Mouse (Mus musculus) CH12F3 (cell line): ENCODE measurements around the gene Il5.

Experiments used
- in situ Hi-C: fragments of 300-500 bp; cut with MboI; formaldehyde crosslinking; loops from 2 replicates; pipeline ENCODE4 v1.14.3; 2020; ENCODE audit warnings: low sequenced_read_pairs

The Il5 gene

DNA sequence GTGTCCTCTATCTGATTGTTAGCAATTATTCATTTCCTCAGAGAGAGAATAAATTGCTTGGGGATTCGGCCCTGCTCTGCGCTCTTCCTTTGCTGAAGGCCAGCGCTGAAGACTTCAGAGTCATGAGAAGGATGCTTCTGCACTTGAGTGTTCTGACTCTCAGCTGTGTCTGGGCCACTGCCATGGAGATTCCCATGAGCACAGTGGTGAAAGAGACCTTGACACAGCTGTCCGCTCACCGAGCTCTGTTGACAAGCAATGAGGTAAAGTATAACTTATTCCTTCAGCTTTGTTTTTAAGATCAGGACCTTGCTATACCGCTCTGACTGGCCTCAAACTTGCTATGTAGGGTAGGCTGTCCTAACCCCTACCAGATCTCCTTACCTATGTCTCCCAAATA lies at the start of gene Il5:
TSS of gene Il5 (plus strand) at position 80 of the 400 bp plus-strand sequence.
- in situ Hi-C loops = no loop called here

DNA sequence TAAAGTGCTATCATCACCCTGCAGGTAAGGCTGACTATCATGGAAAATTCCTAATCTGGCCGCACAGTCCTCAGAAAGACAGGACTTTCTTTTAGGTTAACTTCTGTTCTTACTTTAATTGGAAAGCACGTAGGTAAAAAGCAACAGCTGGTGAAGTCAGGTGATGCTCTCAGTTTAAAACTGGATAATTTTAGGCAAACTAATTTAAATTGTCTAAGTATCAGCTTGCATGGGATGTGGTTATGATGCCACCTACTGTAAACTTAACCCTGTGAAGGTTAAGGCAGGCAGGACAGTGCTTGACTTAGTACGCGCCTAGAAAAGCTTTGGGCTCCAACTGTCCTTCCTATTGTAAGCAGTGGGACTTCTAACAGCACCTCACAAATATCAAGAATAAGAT lies 49.2 kb upstream of the Il5 start:
- in situ Hi-C loops = no loop called here

DNA sequence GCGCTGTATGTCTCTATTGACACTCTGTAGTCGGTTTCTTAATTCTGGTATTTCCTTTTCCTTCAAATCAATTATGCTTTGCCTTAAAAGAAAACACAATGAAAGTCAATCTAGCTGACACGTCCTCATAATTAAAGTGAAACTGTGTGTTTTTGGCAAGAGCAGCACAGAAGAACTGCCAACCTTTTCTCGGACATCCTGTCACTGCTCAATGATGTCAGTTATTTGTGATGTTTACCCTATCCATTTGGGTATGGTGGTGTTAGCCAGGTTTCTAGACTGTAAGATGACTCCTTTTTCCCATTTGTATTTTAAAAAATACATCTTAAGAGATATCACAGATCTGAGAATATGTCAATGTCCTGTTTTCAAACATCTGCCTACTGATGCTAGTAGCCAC lies 40.5 kb upstream of the Il5 start:
- in situ Hi-C loops = no loop called here

DNA sequence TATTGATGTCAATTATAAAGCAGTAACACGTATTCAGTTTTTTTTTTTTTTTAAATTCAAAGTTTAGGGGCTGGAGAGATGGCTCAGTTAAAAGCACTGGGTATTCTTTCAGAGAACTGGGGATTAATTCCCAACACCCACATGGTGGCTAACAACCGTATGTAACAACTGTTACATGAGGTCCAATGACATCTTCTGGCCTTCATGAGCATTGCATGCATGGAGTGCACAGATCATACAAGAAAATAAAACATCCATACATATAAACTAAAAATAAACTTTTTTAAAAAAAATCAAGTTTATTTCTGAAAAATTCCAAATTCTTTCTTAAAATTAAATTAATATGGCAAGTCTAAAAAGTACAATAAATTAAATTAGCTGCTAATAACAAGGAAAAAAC lies 38.9 kb upstream of the Il5 start:
- in situ Hi-C loops = no loop called here

DNA sequence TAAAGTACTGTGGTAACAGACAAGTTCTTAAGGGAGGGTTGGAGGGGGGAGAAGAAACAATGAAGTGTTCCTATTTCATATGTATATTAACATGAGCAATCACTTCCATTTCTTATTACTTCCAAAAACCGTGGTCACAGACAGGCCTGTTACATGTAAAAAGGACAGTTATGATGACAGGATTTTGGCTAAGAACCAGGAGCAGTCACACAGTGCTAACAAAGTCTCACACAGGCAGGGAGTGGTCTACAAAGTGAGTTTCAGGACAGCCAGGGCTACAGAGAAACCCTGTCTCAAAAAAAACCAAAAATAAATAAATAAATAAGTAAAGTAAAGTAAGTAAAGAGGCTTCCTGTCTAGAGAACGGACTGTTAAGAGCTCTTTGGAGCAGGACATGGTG lies 38.4 kb upstream of the Il5 start:
- in situ Hi-C loops = no loop called here

DNA sequence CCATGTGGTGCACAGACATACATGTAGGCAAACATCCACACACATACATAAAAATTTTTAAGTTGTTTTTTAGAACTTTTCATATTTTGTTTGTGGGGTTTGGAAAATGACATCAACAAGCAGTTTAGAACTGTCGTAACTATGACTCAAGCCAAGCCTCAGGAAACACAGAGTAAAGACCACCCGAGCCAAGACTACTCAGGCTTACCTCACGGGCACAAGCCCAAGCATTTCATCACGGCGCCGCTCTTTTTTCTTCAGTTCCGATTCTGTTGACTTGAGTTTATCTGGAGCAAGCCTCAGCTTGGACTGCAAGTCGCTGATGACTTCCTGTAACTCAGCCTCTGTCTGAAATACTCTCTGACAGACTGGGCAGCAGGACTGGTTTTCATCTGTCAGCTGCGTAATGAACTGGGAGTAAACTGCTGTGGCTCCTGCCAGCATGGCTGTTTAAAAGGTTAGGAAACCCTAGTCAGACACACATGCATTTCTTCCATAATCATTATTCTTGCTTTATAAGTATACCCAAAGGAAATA lies 37.5 kb upstream of the Il5 start:
- in situ Hi-C loops = no loop called here

DNA sequence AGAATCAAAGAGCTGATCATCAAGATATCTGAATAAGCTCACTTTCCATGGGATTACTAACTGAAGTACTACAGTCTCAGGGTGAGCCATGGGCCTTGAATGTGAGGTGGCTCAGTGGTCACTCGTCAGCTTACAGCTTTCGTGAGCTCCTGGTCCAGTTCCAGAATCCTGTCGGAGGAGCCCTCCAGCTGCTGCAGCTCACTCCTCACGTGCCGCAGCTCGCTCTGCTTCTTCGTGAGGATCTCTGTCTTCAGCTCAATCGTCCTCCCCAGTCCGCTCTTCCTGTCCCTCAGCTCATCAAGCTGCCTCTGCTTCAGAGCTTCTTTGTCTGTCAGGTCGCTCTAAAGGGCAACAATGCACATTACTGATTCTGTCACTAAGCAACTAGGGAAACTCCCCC lies 28.6 kb upstream of the Il5 start:
- in situ Hi-C loops = no loop called here

DNA sequence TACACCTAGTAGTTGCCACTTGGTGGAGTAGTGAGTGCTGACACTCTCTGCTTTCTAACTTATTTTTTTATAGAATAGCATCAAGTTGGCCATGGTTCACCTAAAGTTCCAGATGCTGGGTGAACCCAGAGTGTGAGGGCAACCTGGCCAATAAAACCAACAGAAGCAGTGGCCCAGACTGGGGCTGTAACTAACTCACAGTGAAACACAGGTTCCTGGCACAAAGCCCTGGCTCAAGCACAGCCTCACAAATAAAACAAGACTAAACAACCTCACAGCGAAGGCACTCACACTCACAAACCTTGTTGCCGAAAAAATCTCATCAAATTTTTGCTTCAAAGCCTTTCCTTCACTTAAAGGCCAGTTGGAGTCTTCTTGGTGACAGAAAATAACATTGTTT lies 22.1 kb upstream of the Il5 start:
- in situ Hi-C loops = no loop called here

DNA sequence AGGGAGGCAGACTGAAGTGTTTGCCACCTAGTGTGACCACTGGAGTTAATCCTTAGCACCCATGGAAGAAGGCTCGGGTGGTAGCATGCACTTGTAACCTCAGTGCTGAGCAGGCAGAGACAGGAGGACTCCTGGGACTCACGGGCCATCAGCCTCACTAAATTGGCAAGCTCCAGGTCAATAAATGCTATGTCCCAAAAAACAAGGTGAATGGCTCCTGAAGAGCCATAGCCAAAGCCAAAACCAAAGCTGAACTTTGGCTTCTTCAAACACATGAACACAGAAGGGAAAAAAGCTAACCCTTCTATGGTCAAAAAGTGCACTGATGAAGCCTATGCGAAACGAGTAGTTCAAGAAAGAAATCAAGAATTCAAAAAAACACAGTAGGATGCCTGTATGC lies 21.2 kb upstream of the Il5 start:
- in situ Hi-C loops = no loop called here

DNA sequence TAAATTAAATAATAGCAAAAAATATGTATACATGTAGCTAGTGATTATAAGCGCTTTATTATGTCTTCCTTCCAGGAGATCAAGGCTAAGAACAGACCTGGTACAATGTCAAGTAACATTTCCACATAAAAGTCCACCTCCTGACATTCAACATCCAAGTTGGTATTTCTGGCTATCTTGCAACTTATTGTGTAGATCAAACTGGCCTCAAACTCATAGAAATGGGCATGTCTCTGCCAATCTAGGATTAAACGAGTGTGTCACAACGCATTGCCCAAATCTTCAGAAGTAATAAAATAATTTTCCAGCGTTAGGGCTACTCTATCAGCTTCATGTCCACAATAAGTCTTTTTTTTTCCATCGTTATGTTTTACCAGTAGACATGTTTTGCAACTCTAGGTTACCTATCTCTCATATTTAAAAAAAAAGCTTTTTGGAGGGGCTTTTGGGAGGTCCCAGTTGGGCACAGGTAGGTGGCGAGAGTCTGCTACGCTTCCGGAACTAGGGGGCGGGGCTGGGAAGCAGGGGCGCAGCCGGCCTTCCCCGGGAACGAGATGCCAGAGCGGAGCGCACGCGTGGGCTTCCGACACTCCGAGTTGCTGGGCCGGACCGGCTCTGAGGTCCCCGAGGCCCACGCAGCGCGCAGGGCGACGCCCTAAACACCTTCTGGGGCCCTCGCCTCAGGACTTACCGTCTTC lies 14.2 kb upstream of the Il5 start:
- in situ Hi-C loops = no loop called here

DNA sequence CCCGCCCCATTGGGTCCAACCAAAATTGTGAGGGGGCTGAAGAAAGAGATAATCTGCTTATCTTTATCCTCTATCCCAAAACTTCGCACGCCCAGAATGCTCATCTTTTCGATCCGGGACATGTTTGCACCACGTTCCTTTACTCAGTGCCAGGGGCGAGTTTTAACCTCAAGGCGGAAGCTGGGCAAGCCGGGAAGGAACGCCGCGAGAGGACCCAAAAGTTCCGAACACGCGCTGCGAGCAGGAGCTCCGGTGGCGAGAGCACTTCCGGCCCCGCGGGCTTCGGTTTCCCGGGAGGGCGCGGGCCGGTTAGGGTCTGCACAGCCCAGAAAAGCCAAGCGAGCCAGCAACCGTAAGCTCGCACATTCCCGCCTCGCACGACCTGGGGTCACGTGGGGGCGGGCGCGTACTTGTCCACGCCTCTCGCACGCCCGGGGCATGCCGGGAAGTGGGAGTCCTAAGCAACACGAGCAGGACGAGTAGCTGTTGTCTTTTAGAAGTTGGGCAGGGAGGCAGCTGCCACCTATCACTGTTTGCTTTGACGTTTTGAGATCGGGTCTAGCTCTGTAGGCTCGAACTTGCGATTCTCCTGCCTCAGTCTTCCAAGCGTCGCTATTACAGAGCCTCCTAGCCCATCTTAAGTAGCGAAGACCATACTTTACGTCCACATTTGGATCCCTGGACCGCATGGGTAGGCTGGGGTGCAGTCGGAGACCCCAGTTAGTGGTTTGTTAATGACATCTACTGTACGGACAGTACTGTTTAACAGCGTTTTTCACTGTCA lies 13.5 kb upstream of the Il5 start, which contains the start of gene Rad50:
TSS of gene Rad50 (minus strand) at position 386 of the 784 bp plus-strand sequence.
- in situ Hi-C loops = no loop called here

DNA sequence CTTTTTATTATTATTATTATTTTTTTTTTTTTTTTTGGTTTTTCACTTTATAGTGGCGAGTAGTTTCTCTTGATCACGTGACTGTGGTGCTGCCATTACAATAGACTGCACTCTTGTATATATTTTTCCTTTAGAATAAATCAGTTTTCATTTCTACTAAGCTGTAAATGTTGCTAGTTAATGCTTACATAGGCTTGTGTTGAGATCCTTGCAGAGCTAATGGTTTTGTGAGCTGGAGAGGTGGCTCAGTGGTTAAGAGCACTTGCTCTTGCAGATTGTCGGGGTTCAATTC lies 12.9 kb upstream of the Il5 start:
- in situ Hi-C loops = no loop called here

DNA sequence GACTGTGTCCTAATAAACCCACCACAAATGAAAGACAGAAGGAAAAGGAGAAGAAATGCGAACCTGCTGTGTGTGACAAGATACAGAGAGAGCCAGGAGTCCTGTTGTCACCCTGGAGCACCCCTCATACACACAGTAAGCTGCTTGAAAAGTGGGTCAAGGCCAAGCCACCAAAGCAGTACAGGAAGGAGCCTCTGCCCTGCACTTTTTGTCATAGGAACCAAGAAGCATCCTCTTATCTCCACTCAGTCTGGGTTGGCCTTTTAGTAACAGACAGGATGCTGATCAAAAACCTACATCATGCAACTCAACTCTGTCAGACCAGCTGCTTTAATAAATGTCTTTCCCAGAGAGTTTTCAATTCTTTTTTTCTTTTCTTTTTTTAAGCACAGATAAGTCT lies 893 bp upstream of the Il5 start:
- in situ Hi-C loops = no loop called here

DNA sequence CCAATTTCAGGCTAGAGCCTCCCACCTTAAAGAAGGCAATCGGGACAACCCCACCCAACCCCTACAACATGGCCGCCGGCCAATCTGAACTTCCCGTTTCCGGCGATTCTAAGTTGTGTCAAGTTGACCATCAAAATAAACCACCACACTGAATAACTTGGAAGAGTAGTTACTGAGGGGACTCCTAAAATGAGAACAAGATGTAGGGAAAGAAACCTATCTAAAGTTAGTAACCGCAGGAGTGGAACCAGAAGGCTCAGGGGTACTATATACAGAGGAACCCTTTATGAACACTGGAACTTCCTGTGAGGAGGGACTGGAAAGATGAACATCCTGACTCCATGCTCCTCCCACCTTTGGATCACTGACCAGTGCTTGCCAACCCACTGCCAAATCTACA lies 10.9 kb downstream of the Il5 start:
- in situ Hi-C loops = loop anchor here (10.0 to 25.0 kb wide), 2 partner anchors 267 to 531 kb away; partner anchors contain the start of gene Il3

DNA sequence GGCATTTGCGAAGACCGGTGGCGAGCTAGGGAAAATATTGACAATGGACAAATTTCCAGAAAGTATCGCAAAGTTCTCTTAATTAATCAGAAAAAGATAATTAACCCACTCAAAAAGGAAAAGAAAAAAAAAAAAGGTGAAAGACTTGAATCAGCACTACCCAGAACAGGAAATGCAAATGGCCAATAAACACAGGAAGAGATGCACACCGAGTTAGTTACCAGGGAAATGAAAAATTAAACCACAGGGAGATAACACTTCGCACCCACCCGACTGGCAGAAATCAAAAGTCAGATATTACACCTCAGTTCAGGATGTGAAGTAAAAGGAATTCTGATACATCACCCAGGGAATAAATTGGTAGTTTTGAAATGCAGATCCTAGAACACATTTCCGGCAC lies 11.7 kb downstream of the Il5 start:
- in situ Hi-C loops = loop anchor here (10.0 to 25.0 kb wide), 2 partner anchors 267 to 530 kb away; partner anchors contain the start of gene Il3

DNA sequence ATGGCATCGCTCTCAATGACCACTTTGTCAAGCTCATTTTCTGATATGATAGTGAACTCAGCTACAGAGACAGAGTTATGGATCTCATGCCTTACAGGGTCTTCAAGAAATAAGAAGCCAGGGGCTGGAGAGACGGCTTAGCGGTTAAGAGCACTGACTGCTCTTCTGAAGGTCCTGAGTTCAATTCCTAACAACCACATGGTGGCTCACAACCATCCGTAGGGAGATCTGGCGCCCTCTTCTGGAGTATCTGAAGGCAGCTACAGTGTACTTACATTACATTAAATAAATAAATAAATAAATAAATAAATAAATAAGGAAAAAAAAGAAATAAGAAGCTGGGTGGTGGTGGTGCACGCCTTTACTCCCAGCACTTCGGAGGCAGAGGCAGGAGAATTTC lies 13.2 kb downstream of the Il5 start:
- in situ Hi-C loops = loop anchor here (10.0 to 25.0 kb wide), 2 partner anchors 269 to 528 kb away; partner anchors contain the start of gene Il3

DNA sequence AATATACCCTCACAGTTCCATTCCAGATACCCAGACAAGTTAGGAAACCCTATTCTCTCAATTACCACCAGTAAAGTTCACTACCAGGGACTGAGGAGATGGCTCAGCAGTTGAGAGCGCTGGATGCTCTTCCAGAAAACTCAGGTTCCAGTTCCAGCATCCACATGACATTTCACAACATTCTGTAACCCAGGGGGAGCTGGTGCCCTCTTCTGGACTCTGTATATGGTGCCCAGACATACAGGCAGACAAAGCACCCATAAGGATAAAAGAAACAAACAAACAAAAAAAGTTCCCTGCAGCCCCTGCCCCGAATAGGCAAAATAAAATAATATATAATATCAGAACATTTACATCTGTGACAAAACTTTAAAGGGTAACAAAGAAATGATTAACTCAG lies 13.8 kb downstream of the Il5 start:
- in situ Hi-C loops = loop anchor here (10.0 to 25.0 kb wide), 2 partner anchors 270 to 528 kb away; partner anchors contain the start of gene Il3

DNA sequence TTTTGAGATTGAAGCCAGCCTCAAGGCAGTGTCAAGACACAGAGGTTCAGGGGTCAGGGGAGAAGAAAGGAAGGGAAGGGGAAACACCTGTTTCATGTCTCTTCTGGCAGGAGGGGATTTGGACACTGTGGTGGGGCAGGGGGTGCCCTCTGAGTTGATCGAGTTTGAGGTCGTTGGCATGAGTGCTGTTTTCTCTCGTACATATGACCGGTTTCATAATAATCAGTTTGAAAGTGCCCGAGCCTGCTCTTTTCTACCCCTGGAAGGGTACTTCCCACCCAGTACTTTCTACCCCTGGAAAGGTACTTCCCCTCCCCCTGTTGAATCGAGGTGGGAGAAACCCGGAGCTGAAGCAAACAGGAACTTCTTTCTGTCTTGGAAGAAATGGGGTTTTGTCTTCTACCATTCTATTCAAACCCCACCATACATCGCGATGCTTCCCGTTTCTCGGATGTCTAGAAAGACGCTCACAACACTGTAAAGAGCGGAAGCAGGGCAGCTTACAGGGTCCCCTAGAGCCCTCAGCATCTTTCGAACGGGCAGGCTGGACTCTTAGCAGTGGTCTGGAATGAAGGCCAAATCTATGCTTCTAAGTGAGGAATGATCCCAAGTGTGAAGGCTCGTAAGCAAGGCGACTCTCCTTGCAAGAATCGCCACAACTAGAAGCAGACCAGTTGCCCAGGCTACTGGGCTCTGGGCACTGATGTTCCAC lies 14.5 kb downstream of the Il5 start:
- in situ Hi-C loops = loop anchor here (10.0 to 25.0 kb wide), 2 partner anchors 270 to 527 kb away; partner anchors contain the start of gene Il3

DNA sequence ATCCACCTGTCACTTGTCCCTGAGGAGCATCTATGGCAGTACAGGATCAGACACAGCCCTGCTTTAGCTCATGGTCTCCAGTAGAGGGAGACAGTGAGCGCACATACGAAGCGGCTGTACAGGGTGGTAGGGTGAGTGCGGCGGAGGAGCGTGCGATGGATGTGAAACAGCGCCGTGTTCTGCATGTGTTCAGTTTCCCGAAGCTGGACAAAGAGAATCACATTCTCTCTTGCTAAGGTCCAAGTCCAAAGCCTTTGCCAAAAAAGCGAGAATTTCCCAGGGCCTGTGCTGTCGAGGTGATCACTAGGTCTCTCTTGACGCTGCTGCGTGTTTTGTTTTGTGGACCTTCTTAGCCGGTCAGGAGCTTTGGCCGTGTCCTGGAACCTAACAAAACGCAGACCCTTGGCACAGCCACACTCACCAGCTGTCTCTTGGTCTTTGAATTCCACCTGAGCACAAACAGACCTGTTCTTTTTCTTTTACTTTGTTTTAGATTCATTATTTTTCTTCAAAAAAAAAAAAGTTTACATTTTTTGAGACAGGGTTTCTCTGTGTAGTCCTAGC lies 15.2 kb downstream of the Il5 start:
- in situ Hi-C loops = loop anchor here (10.0 to 25.0 kb wide), 2 partner anchors 271 to 527 kb away; partner anchors contain the start of gene Il3

DNA sequence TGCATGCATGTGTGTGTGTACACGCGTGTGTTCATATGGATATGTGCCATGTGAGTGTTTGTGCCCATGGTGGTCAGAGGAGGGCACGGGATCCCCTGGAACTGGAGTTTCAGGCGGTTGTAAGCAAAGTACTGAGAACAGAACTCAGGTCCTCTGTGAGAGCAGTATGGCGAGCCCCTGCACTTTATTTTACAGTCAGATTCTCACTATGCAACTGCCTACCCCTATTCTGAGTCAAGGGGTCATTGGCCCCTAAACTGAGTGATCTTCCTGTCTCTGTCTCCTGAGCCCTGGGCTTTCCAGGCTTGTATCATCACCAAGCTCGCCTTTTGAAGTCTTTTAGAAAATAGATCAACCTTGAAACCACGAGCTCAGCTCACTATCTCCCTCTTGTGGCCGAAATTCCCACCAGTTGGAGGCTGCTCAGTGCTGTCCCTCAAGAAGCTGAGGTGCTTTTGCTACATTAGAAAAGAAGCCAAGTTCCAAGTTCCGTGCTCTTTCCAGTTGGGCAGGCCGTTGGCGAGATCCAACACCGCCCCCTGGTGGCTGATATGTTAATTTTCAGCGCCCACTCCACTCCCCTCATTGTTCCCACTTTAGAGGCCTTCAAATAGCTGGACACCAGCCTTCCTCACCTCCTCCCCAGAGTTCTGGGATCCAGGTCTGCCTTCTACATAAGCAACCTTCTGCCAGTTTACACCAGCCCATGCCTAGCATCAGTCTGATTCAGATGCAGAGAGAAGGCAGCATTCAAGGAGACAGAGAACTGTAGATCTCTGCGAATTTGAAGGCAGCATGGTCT lies 16.4 kb downstream of the Il5 start:
- in situ Hi-C loops = loop anchor here (10.0 to 25.0 kb wide), 2 partner anchors 272 to 525 kb away; partner anchors contain the start of gene Il3
